Mouse (Mus musculus): Measurements from ENCODE around the gene Tspan5. TPM values are rescaled to one million over a fixed set of nuclear protein-coding genes. Genes with fewer than 3 reads are reported as not detected.

Tspan5 gene
- polyA plus RNA-seq (2012; ENCODE audit: insufficient read depth, low replicate concordance) = 3.4 TPM in 1 of 2 replicates, not detected in the other

DNA sequence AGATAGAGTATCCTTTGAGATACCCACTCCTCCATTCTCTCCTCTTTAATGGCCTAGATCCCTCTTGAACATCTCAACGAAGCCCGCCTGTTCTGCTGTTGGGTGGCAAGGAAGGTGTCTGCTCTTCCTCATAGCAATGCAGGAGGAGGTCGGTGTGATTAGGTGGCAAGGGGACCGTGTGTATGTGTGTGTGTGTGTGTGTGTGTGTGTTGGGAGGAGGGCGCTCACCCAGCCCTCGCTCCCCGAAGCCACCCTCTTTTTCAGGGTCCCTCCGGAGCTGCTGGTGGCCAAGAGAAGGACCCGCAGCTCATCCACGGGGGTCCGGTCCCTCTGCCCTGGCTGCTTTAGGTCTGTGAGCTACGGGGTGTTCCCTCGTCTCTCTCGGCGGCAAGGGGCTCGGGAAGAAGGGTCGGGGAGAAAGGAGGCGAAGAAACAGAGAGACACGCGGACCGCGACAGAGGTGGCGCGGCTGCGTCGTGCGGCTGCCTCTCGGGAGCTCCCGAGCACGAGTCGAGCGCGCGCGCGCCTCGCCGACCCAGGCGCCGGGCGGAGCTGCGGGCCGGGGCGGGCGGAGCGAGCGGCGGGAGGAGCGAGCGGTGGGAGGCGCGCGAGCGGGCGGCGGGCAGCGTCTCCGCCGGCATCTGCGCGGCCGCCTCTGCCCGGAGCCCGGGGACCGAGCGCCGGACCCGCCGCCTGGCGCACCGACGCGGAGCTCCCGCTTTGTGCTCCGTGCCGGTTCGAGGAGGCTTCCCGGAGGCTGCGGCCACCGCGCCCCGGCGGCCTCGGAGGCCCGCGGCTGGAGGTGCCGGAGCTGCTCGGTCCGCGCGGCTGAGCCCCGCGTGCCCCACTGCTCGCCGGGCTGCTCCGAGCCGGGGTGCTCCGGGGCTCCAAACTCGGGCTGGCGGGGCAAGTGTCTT is at the start of gene Tspan5:
Gene Tspan5, plus strand, starts transcription at position 547 of the 917 bp plus-strand sequence.
- H3K27me3 ChIP-seq (replicated peaks) = peaks cover 66% of the 10 kb centered on the region
- TF ChIP-seq FLI1 (IDR thresholded peaks at IDR 0.05; ENCODE audit: low read length) (no peak), GATA1 (IDR thresholded peaks at IDR 0.05; ENCODE audit: borderline replicate concordance, low read length) (no peak)

DNA sequence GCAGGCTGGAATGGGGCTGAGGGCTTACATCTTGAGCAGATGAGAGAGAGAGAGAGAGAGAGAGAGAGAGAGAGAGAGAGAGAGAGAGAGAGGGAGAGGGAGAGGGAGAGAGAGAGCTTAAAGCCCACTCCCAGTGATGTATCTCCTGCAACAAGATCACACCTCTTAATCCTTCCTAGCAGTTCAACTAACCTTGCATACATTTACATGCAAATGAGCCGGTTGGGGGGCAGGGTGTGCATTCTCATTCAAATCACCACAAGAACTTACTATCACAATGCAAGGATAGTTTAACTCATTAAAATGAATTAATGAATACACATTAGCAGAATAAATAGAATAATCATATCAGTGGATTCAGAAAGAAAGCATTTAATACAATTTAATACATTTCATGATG is 49.7 kb upstream of the Tspan5 start:
- Histone ChIP-seq H3K27me3 (replicated peaks) (peaks cover 3% of the 10 kb centered on the region), H3K36me3 (replicated peaks; ENCODE audit: low read length) (no peaks in the 10 kb centered on the region), H3K9me3 (0 out of 2 replicates have a peak, but pooled peaks cover 6% of the 10 kb centered on the region), H3K4me3 (replicated peaks) (no peak overlapping the region), H3K4me1 (no peaks in the 10 kb centered on the region)
- TF ChIP-seq FLI1 (IDR thresholded peaks at IDR 0.05; ENCODE audit: low read length) = no peak
- no peak for TF ChIP-seq GATA1 (IDR thresholded peaks at IDR 0.05; ENCODE audit: borderline replicate concordance, low read length)

More for the DNA sequence above, at the start of gene Tspan5:
- Histone ChIP-seq H3K36me3 (replicated peaks; ENCODE audit: low read length) (no peaks in the 10 kb centered on the region), H3K9me3 (no peaks in the 10 kb centered on the region), H3K4me3 (replicated peaks) (peak within 1 kb of the TSS; percentile 93), H3K4me1 (peaks cover 25% of the 10 kb centered on the region)

DNA sequence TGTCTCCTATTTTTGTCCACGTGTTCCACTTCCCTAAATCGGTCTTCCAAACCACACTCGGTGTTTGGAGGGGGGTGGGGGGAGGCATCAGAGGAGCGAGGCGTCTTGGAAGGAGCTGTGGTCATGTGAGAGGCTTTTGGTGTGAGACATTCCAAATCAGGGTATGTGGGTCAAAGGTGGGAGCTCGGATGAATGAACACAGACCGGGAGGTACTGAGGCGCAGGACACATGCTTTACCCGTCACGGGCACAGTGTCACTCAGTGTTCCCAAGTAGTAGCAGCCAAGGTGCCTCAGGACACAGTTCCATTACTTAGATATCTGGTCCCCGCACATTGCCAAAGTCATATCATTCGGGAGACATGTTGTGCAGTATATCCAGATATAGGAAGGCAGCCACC is 38.6 kb upstream of the Tspan5 start:
- Histone ChIP-seq H3K9me3 (0 out of 2 replicates have a peak, but pooled peaks cover 2% of the 10 kb centered on the region), H3K36me3 (replicated peaks; ENCODE audit: low read length) (no peaks in the 10 kb centered on the region), H3K4me1 (peaks cover 10% of the 10 kb centered on the region), H3K4me3 (replicated peaks) (no peak overlapping the region), H3K27me3 (replicated peaks) (peaks cover 16% of the 10 kb centered on the region)
- TF ChIP-seq GATA1 (IDR thresholded peaks at IDR 0.05; ENCODE audit: borderline replicate concordance, low read length) = no peak
- no peak for TF ChIP-seq FLI1 (IDR thresholded peaks at IDR 0.05; ENCODE audit: low read length)

DNA sequence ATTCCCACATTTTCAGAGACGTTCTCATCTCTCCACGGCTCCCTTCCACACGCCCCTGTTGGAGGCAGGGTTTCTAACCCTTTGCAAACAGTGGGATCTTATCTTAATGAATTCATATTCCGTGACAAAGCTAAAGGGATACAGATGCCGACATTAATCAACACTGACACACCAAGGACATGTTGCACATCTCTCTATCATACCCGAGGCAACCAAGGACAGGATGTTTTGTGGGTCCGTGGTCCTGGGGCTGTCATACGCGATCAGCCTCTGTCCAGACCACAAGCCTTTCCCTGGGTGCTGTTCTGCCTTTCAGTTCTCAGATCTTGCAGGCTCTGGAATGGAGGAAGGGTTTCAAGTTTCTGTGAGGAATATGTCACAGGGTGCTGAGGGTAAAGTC is 37.5 kb upstream of the Tspan5 start:
- TF ChIP-seq FLI1 (IDR thresholded peaks at IDR 0.05; ENCODE audit: low read length) = no peak
- no peak for TF ChIP-seq GATA1 (IDR thresholded peaks at IDR 0.05; ENCODE audit: borderline replicate concordance, low read length)
- Histone ChIP-seq H3K36me3 (replicated peaks; ENCODE audit: low read length) (no peaks in the 10 kb centered on the region), H3K27me3 (replicated peaks) (peaks cover 22% of the 10 kb centered on the region), H3K4me1 (peaks cover 10% of the 10 kb centered on the region), H3K4me3 (replicated peaks) (no peak overlapping the region), H3K9me3 (0 out of 2 replicates have a peak, but pooled peaks cover 4% of the 10 kb centered on the region)

- TF ChIP-seq GATA1 (IDR thresholded peaks at IDR 0.05; ENCODE audit: borderline replicate concordance, low read length) (no peak), FLI1 (IDR thresholded peaks at IDR 0.05; ENCODE audit: low read length) (no peak)
- H3K9me3 ChIP-seq = 0 out of 2 replicates have a peak, but pooled peaks cover 4% of the 10 kb centered on the region
- H3K27me3 ChIP-seq (replicated peaks) = peaks cover 22% of the 10 kb centered on the region
- H3K4me1 ChIP-seq = peaks cover 10% of the 10 kb centered on the region
- H3K36me3 ChIP-seq (replicated peaks; ENCODE audit: low read length) = no peaks in the 10 kb centered on the region
- H3K4me3 ChIP-seq (replicated peaks) = no peak overlapping the region
Observed at GRCm38 (mm10) chr3:138705875-138706274, 36.1 kb upstream of the Tspan5 start.

- Histone ChIP-seq H3K4me3 (replicated peaks) (no peak overlapping the region), H3K9me3 (0 out of 2 replicates have a peak, but pooled peaks cover 4% of the 10 kb centered on the region), H3K27me3 (replicated peaks) (peaks cover 16% of the 10 kb centered on the region), H3K4me1 (peaks cover 9% of the 10 kb centered on the region), H3K36me3 (replicated peaks; ENCODE audit: low read length) (no peaks in the 10 kb centered on the region)
- TF ChIP-seq FLI1 (IDR thresholded peaks at IDR 0.05; ENCODE audit: low read length) (no peak), GATA1 (IDR thresholded peaks at IDR 0.05; ENCODE audit: borderline replicate concordance, low read length) (no peak)
Observed at GRCm38 (mm10) chr3:138709183-138709582, 32.8 kb upstream of the Tspan5 start.

- TF ChIP-seq GATA1 (IDR thresholded peaks at IDR 0.05; ENCODE audit: borderline replicate concordance, low read length) (no peak), FLI1 (IDR thresholded peaks at IDR 0.05; ENCODE audit: low read length) (no peak)
- H3K4me1 ChIP-seq = no peaks in the 10 kb centered on the region
- H3K36me3 ChIP-seq (replicated peaks; ENCODE audit: low read length) = no peaks in the 10 kb centered on the region
- H3K27me3 ChIP-seq (replicated peaks) = peaks cover 11% of the 10 kb centered on the region
- H3K9me3 ChIP-seq = 0 out of 2 replicates have a peak, but pooled peaks cover 4% of the 10 kb centered on the region
- H3K4me3 ChIP-seq (replicated peaks) = no peak overlapping the region
Observed at GRCm38 (mm10) chr3:138711971-138712370, 30.0 kb upstream of the Tspan5 start.

- no peaks in the 10 kb centered on the region for H3K36me3 ChIP-seq (replicated peaks; ENCODE audit: low read length)
- no peaks in the 10 kb centered on the region for H3K4me1 ChIP-seq
- 0 out of 2 replicates have a peak, but pooled peaks cover 4% of the 10 kb centered on the region for H3K9me3 ChIP-seq
- H3K27me3 ChIP-seq (replicated peaks) = peaks cover 11% of the 10 kb centered on the region
- TF ChIP-seq FLI1 (IDR thresholded peaks at IDR 0.05; ENCODE audit: low read length) (no peak), GATA1 (IDR thresholded peaks at IDR 0.05; ENCODE audit: borderline replicate concordance, low read length) (no peak)
- no peak overlapping the region for H3K4me3 ChIP-seq (replicated peaks)
Observed at GRCm38 (mm10) chr3:138712452-138713140, 29.4 kb upstream of the Tspan5 start.

GRCm38 (mm10) chr3:138713141-138713540 is 28.9 kb upstream of the Tspan5 start:
- H3K4me3 ChIP-seq (replicated peaks) = no peak overlapping the region
- H3K9me3 ChIP-seq = 0 out of 2 replicates have a peak, but pooled peaks cover 4% of the 10 kb centered on the region
- TF ChIP-seq GATA1 (IDR thresholded peaks at IDR 0.05; ENCODE audit: borderline replicate concordance, low read length) (no peak), FLI1 (IDR thresholded peaks at IDR 0.05; ENCODE audit: low read length) (no peak)
- H3K36me3 ChIP-seq (replicated peaks; ENCODE audit: low read length) = no peaks in the 10 kb centered on the region
- no peaks in the 10 kb centered on the region for H3K4me1 ChIP-seq
- peaks cover 10% of the 10 kb centered on the region for H3K27me3 ChIP-seq (replicated peaks)

Measured in megakaryocyte, embryonic 14.5 days (primary cell).